Mouse (Mus musculus) heart, postnatal 10 days (tissue): Measurements from ENCODE around the gene Spin2d. TPM values are rescaled to one million over a fixed set of nuclear protein-coding genes. Genes with fewer than 3 reads are reported as not detected.
A peak's percentile ranks its signal among the peaks of the same experiment; 100 is the strongest.
"Not testable (repeated sequence)": the region's sequence is repeated elsewhere in the genome, so short reads cannot be mapped to it uniquely, and the experiment has no call there.

Experiments used
- DNase-seq, 2 experiments: peaks; one replicate each; pipeline ENCODE4 v3.0.0; 2021
- intact Hi-C: fragments of 180-260 bp; cut with DNase I; formaldehyde crosslinking; loops from one replicate; pipeline ENCODE4 v1.15.1; 2025
- total RNA-seq, 2 experiments: library from RNA; stranded (reverse); gene quantifications; 2 replicates each; pipeline ENCODE4 v1.2.3; 2021

Gene Spin2d
- total RNA-seq, result not detected

- intact Hi-C loops, DNase-seq: not testable (repeated sequence)
Observed at GRCm38 (mm10) chrX:73176889-73177288, at the start of gene Spin2d. Gene Spin2d (minus strand): TSS chrX:73176989.

- intact Hi-C loops, result no loop called here
- no peak for DNase-seq
Observed at GRCm38 (mm10) chrX:73225365-73225764, 48.6 kb upstream of the Spin2d start.

GRCm38 (mm10) chrX:73213819-73214564 lies 37.2 kb upstream of the Spin2d start, which contains the start of gene Xlr4b:
Gene Xlr4b (plus strand): TSS chrX:73214333.
- intact Hi-C loops, DNase-seq: not testable (repeated sequence)

- intact Hi-C loops, result not testable (repeated sequence)
- peak; percentile 2 to 12 for DNase-seq
Observed at GRCm38 (mm10) chrX:73191934-73192333, 15.1 kb upstream of the Spin2d start, which contains the start of gene Xlr3b. Gene Xlr3b (plus strand): TSS chrX:73192207.

- intact Hi-C loops, DNase-seq: not testable (repeated sequence)
Observed at GRCm38 (mm10) chrX:73149350-73149749, 27.4 kb downstream of the Spin2d start, which contains the start of gene DXBay18. Gene DXBay18 (minus strand): TSS chrX:73149450.

GRCm38 (mm10) chrX:73148496-73148895 lies 28.3 kb downstream of the Spin2d start, which contains the start of gene Xlr5b:
Gene Xlr5b (plus strand): TSS chrX:73148796.
- intact Hi-C loops, DNase-seq: not testable (repeated sequence)

GRCm38 (mm10) chrX:73143218-73143618 lies 33.6 kb downstream of the Spin2d start:
- intact Hi-C loops, DNase-seq: not testable (repeated sequence)

Other genes with a start within 250 kb of the Spin2d start
- gene Zfp185, start 189.7 kb downstream of the Spin2d start, total RNA-seq, result 1 to 10 TPM; 2.3 to 3.3 TPM
- under 1 TPM in 1 of 2 experiments, not detected in 1; 0.15 TPM for gene Pnma5, start 139.9 kb downstream of the Spin2d start, total RNA-seq
- not detected for gene Pnma3, start 112.2 kb downstream of the Spin2d start, total RNA-seq
- gene Xlr4a, start 94.5 kb downstream of the Spin2d start, total RNA-seq, result 1 to 10 TPM in 1 of 2 experiments, not detected in 1; 1.2 TPM
- 1 to 10 TPM in 1 of 2 experiments, under 1 TPM in 1; 0.98 to 1.8 TPM for gene Xlr3a, start 79.9 kb downstream of the Spin2d start, total RNA-seq
- gene Gm14685, start 59.9 kb downstream of the Spin2d start, total RNA-seq, result not detected
- gene Xlr5b, start 28.2 kb downstream of the Spin2d start, total RNA-seq, result not detected
- not detected for gene DXBay18, start 27.5 kb downstream of the Spin2d start, total RNA-seq
- gene Xlr3b, start 15.2 kb upstream of the Spin2d start, total RNA-seq, result 1 to 10 TPM; 2.8 to 3.3 TPM
- gene Xlr4b, start 37.3 kb upstream of the Spin2d start, total RNA-seq, result 1 to 10 TPM in 1 of 2 experiments, under 1 TPM in 1; 0.77 to 1.2 TPM
- 1 to 10 TPM; 5.8 to 7.3 TPM for gene F8a, start 51.3 kb upstream of the Spin2d start, total RNA-seq
- gene Xlr4c, start 66.1 kb upstream of the Spin2d start, total RNA-seq, result not detected
- gene Xlr3c, start 88.4 kb upstream of the Spin2d start, total RNA-seq, result not detected
- gene Xlr5a, start 116.0 kb upstream of the Spin2d start, total RNA-seq, result not detected
- gene Xlr5c, start 116.0 kb upstream of the Spin2d start, total RNA-seq, result not detected
- not detected for gene Gm45015, start 159.9 kb upstream of the Spin2d start, total RNA-seq
- gene Zfp275, start 165.6 kb upstream of the Spin2d start, total RNA-seq, result 1 to 10 TPM; 6.7 to 8.1 TPM
- not detected for gene Gm18336, start 221.7 kb upstream of the Spin2d start, total RNA-seq
- not detected for gene Zfp92, start 234.1 kb upstream of the Spin2d start, total RNA-seq